Mouse (Mus musculus) ES-Bruce4 (cell line): ENCODE measurements at regions not wholly inside any gene's neighbourhood (a gene's known extent, or its start where the extent isn't known, plus 50 kb on each side); places are given as distances from the start of the nearest gene placed in this dataset.

Experiments used
- H3K27ac ChIP-seq: 2 replicates; pipeline ENCODE4 v1.5.1; 2012; ENCODE audit warnings: low read length, inconsistent platforms; ENCODE audit not compliant: insufficient read depth
- H3K27me3 ChIP-seq: 2 replicates; pipeline ENCODE4 v1.6.1; 2012; ENCODE audit warnings: mild to moderate bottlenecking, low read length, inconsistent platforms; ENCODE audit not compliant: control insufficient read depth, poor library complexity, insufficient read depth, severe bottlenecking
- H3K36me3 ChIP-seq: 2 replicates; pipeline ENCODE4 v1.6.1; 2012; ENCODE audit warnings: inconsistent platforms, mild to moderate bottlenecking, low read length, moderate library complexity; ENCODE audit not compliant: control insufficient read depth, poor library complexity, insufficient read depth, severe bottlenecking
- H3K4me1 ChIP-seq: one replicate; pipeline ENCODE4 v1.8.1; 2011; ENCODE audit warnings: low read length; ENCODE audit not compliant: control insufficient read depth, insufficient read depth
- H3K4me3 ChIP-seq: 2 replicates; pipeline ENCODE4 v1.5.1; 2011; ENCODE audit warnings: low read depth, mild to moderate bottlenecking, low read length
- H3K9ac ChIP-seq: 2 replicates; pipeline ENCODE4 v1.6.1; 2012; ENCODE audit warnings: low read depth, mild to moderate bottlenecking, inconsistent platforms; ENCODE audit not compliant: poor library complexity, severe bottlenecking
- H3K9me3 ChIP-seq: replicated peaks from 2 replicates; pipeline ENCODE4 v1.6.1; 2012; ENCODE audit warnings: mild to moderate bottlenecking, low read length, inconsistent platforms; ENCODE audit not compliant: control insufficient read depth, poor library complexity, insufficient read depth, severe bottlenecking
- CTCF ChIP-seq: IDR thresholded peaks from one replicate; pipeline ENCODE4 v1.8.1; 2011; ENCODE audit warnings: low read depth, low read length
- EP300 ChIP-seq: IDR thresholded peaks from 2 replicates; pipeline ENCODE4 v1.6.1; 2011; ENCODE audit warnings: low read depth, low read length; ENCODE audit not compliant: insufficient read depth
- POLR2A ChIP-seq: IDR thresholded peaks from one replicate; pipeline ENCODE4 v1.8.1; 2011; ENCODE audit warnings: low read length; ENCODE audit not compliant: insufficient read depth

DNA sequence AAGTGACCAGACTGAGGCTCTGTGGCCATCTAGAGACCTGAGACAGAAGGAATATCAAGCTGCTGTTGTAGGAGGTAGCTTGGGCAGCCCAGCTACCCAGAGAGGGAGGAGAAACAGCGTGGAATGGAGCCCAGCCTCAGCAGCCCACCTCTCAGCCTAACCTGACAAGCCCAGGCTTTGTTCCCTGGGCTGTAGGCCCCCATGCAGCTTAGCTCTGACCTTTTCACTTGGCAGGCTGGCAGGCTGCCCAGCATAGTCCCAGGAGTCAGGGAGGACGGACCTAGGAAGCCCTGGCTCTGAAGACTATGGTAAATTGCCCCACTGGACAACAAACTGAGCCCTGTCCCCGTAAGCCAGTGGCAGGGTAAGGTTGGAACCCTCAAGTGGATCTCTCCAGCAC lies 141.8 kb upstream of the Csf3r start:
- Histone ChIP-seq H3K36me3 (no peaks in the 10 kb centered on the region), H3K27ac (no peak overlapping the region), H3K4me1 (peaks cover 2% of the 10 kb centered on the region), H3K27me3 (no peaks in the 10 kb centered on the region), H3K4me3 (no peak overlapping the region), H3K9me3 (no peaks in the 10 kb centered on the region), H3K9ac (no peak overlapping the region)
- no peak for TF ChIP-seq CTCF
- TF ChIP-seq EP300: no peak
- TF ChIP-seq POLR2A: no peak

DNA sequence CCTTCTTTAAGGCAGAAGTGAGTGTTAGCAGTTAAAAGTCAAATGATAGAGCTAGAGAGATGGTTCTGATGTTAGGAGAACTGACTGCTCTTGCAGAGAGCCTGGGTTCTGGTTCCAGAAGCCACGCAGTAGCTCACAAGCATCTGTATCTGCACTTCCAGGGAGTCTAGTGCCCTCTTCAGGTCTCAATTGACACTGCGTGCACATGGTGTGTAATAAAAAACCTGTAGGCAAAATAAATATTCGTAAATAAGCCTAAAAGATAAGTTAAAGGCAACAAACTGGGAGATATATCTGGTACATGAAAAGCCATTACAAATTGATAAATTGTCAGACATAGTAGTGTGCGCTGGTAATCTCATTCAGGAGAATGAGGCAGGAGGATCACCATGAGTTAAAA lies 133.8 kb upstream of the Csf3r start:
- TF ChIP-seq CTCF (peak; percentile 61), EP300 (no peak), POLR2A (no peak)
- no peak overlapping the region for H3K4me3 ChIP-seq
- no peak overlapping the region for H3K9ac ChIP-seq
- H3K27me3 ChIP-seq: no peaks in the 10 kb centered on the region
- H3K9me3 ChIP-seq: no peaks in the 10 kb centered on the region
- H3K36me3 ChIP-seq: no peaks in the 10 kb centered on the region
- H3K27ac ChIP-seq: no peak overlapping the region
- no peaks in the 10 kb centered on the region for H3K4me1 ChIP-seq

DNA sequence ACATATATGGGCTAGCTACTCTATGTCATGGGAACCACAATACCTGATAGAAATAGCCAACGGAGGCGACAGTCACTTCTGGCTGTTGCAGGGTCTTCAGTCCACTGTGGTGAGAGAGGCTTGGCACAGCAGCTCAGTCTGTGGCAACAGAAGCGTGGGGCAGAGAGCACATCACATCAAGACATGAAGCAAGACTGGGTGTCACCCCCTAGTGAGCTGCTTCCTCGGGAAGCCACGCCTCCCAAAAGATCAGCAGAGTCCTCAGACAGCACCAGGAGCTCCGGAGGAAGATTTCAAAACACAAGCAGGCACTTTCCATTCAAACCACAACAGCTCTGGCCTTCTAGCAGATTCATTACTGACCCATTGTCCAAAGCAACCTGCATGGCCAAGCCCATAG lies 131.2 kb upstream of the Csf3r start:
- Histone ChIP-seq H3K9ac (no peak overlapping the region), H3K4me1 (no peaks in the 10 kb centered on the region), H3K36me3 (no peaks in the 10 kb centered on the region), H3K9me3 (no peaks in the 10 kb centered on the region), H3K27me3 (no peaks in the 10 kb centered on the region), H3K27ac (no peak overlapping the region), H3K4me3 (no peak overlapping the region)
- TF ChIP-seq EP300 (no peak), CTCF (no peak), POLR2A (no peak)

DNA sequence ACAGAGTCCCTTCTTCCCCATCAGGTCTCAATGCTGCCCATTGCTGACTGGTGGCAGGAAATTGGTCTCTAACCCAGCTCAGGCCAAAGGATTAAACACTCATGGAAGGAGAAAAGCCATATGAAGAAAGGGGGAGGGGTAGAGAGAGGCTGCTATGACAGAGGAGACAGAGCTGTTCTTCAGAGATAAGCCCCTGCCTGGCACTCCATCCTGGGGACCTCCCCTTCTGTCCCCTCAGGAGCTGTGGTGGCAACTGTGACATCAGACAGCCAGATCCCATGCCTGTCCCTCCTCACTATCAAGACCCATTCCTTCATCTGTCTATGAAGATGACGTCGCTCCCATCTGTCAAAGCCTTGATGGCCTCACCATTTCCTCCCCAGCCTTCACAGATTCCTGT lies 126.6 kb upstream of the Csf3r start:
- TF ChIP-seq CTCF: no peak
- TF ChIP-seq EP300: no peak
- no peak for TF ChIP-seq POLR2A
- Histone ChIP-seq H3K4me3 (no peak overlapping the region), H3K27me3 (no peaks in the 10 kb centered on the region), H3K27ac (no peak overlapping the region), H3K4me1 (no peaks in the 10 kb centered on the region), H3K9ac (no peak overlapping the region), H3K9me3 (no peaks in the 10 kb centered on the region), H3K36me3 (no peaks in the 10 kb centered on the region)

DNA sequence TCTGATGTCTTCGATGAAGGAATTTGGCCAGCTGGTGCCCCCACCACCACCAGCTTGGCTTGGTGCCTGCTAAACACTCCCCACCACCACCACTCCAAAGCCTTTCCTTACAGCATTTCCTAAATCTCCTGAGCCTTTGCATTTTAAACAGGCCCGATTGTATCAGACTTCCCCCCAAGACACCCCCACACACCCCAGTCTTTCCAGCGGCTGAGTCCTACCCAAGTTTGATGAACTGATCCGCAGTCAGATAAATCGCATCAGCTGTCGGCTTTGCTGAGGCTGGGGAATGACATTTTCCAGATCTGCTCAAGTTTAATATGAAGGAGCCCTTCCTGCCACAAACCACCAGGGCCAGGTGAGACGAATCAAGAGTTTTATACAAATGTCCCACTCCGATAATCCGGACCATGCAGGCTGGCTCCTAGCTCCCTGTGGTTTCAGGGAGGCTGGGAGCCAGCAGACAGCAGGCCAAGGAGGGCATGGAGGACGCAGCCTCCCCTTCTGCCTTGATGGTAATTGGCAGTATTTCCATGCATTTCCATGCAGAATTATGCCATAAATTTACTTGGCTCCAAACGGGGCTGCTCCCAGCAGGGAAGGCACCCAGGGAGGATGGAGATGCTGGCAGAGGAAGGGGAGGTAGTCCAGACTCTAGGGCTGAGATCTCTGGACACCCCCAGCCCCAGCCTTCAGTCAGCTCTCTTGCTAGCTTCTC lies 125.6 kb upstream of the Csf3r start:
- Histone ChIP-seq H3K36me3 (no peaks in the 10 kb centered on the region), H3K9me3 (no peaks in the 10 kb centered on the region), H3K9ac (no peak overlapping the region), H3K27ac (no peak overlapping the region), H3K4me3 (no peak overlapping the region), H3K4me1 (no peaks in the 10 kb centered on the region), H3K27me3 (no peaks in the 10 kb centered on the region)
- no peak for TF ChIP-seq EP300
- no peak for TF ChIP-seq CTCF
- TF ChIP-seq POLR2A: no peak

DNA sequence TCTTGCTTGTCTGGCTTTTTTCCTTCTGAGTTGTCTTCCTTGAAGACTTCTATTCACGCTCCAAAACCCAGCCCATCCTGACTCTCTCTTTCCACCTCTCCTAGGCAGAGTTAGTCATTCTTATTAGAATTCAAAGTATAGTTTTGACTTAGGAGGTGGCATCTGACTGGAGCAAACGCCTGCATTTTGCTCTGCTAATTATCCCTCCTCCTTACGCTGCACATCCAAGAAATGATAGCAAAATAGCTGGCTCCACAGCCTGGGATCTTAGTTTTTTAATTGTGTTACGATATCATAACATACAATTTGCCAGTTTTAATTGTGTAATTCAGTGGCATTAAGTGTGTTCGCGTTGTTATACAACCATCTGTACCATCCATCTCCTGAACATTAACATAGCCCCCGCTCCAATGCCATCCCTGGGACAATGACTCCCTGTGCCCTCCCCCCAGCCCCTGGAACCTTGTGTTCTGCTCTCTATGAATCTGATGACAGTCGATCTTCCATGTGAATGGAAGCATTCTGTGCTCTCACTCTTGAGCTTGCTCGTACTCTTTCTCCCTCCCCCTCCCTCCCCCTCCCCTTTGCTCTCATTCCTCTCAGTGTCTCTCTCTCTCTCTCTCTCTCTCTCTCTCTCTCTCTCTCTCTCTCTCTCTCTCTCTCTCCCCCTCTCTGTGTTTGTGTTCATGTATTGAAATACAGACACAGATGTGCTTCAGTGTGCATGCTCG lies 122.6 kb upstream of the Csf3r start:
- Histone ChIP-seq H3K4me3 (no peak overlapping the region), H3K27ac (no peak overlapping the region), H3K4me1 (no peaks in the 10 kb centered on the region), H3K9me3 (no peaks in the 10 kb centered on the region), H3K36me3 (no peaks in the 10 kb centered on the region), H3K9ac (no peak overlapping the region), H3K27me3 (no peaks in the 10 kb centered on the region)
- no peak for TF ChIP-seq POLR2A
- TF ChIP-seq CTCF: no peak
- TF ChIP-seq EP300: no peak
